Mouse (Mus musculus) right cerebral cortex, postnatal 25 days (tissue): ENCODE measurements at regions not wholly inside any gene's neighbourhood (a gene's known extent, or its start where the extent isn't known, plus 50 kb on each side); places are given as distances from the start of the nearest gene placed in this dataset.

Source experiments
- DNase-seq: peaks from one replicate; pipeline ENCODE4 v3.0.0; 2022

DNA sequence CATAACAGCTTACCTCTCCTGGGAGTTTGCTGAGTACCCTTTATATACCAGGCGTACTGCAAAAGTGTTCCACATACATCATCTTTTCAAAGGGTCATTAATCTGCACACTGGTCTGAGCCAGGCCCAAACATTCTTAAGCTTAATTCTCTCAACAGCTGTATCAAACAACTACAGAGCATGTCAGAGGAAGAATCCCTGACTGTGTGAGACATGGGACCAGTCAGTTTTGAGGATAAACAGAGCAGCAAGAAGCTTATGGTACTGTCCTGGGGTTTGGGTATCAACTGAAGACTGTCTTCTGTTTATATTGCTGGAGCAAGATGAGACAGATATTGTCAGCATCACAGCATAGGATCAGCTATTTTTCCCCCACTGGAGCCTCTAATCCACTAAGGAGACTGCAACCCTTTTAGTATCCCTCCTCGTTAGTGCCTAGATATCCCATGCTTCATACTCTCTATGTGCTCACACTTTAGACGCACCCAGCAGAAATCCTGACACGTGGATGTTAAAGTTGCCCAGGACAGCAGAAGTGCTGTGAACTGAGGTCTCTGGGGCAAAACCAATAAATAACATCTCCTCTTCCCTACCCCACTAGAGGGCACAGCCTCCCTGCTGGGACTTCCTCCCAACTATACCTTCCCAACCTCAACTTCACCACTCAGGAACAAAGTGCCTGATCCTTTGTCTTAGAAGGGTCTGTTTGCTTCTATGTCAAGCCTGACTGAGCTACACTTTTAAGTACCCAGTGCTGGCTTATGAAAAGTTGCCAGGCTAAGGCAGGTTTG lies 271.6 kb downstream of the Gm826 start:
- DNase-seq, result no peak

GRCm38 (mm10) chr2:160060091-160060490 lies 273.9 kb downstream of the Gm826 start:
- DNase-seq, result no peak

DNA sequence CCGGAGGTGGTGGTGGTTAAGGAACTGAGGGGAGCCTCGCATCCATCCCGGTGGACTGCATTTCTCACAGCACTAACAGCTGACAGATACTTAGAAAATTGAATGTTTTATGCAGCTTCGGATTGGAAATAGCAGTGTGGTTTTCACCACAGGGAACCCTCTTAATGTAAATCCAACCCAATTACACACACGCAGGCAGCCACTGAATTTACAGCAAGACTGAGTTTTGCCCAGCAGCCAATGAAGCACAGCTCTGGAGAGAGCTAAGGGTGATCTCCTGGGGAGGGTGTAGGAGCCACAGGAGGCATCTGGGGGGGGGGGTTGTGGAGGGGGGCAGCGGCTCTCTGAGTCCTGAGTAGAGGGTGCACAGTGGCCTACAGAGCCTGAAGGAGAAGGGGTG lies 276.8 kb downstream of the Gm826 start:
- DNase-seq, result no peak

DNA sequence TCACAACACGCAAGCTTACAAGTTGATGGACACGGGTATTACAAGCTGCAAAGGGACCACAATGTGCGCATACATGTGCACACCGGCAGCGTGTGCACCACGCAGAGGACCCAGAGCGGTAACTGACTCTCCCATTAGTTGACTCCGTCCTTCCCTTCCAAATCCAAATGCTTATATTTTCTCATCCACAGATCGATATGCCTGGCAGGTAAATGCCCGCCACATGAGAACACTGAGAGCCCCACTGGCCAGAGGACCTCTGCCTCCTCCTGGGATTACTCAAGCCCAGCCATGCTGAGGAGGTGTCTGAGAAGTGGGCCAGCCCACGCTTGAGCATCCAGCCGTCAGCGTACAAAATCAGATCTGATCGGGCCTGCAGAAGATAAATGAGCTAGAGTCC lies 279.6 kb downstream of the Gm826 start:
- DNase-seq, result no peak

DNA sequence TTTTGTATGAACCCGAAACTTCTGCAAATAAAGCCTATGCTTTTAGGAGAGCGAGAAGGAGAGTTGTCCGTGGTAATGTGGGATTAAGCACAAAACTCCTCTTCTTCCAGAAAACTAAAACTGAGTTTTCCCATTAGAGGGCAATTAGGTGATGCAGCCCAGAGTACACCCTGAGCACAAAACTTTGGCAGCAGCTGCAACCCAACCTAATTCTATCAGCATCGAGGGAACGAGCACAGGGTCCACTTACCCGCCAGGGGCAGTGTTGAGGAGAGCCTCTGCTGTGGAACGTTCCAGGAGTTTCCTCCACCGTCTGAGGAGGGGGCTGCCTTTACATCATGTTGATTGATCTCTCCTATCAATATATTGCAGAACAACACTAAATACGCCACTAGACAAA lies 285.7 kb downstream of the Gm826 start:
- no peak for DNase-seq

DNA sequence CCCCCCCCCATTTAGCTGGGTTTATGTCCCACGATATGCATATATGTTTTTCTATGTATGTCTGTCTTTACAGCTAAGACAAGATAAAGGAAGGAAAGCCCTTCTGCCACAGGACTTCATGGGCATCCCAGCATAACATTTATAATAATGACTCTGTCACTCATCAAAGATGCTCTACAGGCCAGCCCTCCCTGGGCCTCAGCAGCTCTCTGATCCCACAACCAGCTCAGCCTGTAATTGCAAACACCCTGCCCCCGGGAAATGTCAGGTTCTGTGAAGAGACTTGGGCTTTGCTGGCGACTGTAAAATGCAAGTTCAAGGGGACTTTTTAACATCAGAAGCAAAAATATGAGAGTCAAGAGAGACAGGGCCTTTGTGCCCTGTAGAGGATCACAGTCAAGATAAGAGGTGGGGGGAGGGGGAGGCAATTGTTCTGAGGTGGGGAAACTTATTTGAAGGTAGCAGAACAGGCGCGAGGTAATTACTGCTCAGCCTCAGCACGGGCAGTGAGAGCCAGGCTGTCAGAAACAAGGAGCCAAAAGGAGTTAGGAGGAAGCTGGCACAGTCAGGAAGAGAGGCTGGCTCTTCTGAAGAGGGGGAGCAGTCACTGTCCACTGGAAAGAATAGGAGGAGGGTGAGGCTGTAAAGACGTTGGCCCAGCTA lies 286.9 kb downstream of the Gm826 start:
- no peak for DNase-seq

DNA sequence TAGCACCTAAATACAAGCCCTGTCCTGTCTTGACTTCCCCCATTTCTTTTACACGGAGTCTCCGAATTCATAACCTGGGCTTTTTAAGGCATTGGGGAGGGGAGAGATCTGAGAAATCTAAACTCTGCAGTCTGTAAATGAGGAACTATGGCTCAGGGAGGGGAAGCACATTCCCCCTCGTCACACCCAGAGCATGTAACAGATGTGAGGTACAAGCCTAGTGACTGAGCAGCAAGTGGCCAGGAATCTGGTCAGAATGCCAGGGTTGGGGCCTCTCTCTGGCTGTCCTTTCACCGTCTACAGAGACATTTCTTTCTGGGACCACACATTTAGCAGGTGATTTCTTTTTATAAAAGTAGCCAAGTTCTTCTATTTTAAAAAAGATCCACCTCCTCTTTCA lies 289.4 kb downstream of the Gm826 start:
- DNase-seq, result no peak

GRCm38 (mm10) chr2:160044184-160044583 lies 289.8 kb downstream of the Gm826 start:
- no peak for DNase-seq

- DNase-seq, result no peak
Observed at GRCm38 (mm10) chr2:160029432-160029831, 304.5 kb downstream of the Gm826 start.

DNA sequence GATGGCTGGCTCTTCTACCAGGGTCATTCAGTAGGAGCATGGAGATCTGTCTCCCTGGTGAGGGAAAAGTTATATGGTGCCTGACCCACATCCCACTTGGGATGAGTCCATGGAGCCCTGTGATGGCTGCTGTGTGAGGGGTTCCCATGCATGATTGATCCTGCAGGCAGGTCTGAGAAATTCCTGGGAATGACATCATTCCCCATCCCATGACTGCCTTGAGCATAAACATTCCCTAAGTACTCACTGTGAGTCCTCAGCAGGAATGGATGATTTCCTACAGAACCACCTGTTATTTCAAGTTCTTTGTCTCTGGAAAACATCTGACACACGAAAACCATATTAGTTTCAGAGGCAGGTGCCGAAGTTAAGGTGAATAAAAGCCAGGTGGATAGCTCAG lies 305.5 kb downstream of the Gm826 start:
- no peak for DNase-seq

DNA sequence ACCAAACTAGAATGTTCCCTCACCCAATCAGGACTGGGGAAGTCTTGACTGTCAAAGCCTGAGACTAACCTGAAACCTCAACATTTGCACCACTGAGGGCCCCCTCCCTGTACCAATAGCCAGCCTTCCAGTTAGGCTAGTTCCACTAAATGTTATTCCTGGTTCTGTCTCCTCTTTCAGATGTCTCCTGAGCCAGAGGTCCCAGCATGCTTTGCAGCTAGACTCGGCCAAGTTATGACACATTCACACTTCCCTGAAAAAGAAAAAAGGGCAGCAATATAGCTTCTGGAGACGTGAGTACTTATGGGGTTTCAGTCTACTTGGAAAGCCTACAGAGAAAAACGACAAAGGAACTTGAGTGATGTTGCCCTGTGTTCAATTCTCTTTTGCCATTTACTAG lies 308.1 kb downstream of the Gm826 start:
- DNase-seq, result no peak

GRCm38 (mm10) chr2:160021541-160021940 lies 312.4 kb downstream of the Gm826 start:
- no peak for DNase-seq

GRCm38 (mm10) chr2:160020876-160021275 lies 313.1 kb downstream of the Gm826 start:
- no peak for DNase-seq

GRCm38 (mm10) chr2:160017020-160017812 lies 316.7 kb downstream of the Gm826 start:
- DNase-seq, result no peak

- DNase-seq, result no peak
Observed at GRCm38 (mm10) chr2:160011421-160011820, 322.5 kb downstream of the Gm826 start.

- DNase-seq, result no peak
Observed at GRCm38 (mm10) chr2:160002695-160003094, 331.3 kb downstream of the Gm826 start.

- DNase-seq, result no peak
Observed at GRCm38 (mm10) chr2:160000449-160000848, 333.5 kb downstream of the Gm826 start.

DNA sequence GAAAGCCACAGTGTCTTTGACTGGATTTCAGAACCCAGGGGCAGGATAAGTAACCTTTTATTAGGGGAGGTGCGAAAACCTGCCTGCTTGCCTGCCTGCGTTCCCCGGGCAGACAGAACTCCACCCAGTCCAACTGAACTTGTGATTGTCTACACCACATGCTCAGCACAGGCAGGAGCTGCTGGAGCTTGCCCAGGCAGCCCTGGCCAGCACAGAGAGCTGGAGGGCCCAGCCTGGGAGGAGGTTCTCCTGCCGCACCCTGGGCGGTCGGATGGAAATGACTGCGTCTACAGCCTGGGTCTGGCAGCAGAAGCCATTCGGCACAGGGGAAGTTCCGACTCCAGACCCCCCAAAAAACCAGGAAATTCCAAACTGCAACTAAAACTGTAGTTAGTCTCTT lies 336.6 kb downstream of the Gm826 start:
- no peak for DNase-seq

GRCm38 (mm10) chr2:159994490-159994889 lies 339.5 kb downstream of the Gm826 start:
- DNase-seq, result no peak

GRCm38 (mm10) chr2:159986719-159987118 lies 347.2 kb downstream of the Gm826 start:
- no peak for DNase-seq

DNA sequence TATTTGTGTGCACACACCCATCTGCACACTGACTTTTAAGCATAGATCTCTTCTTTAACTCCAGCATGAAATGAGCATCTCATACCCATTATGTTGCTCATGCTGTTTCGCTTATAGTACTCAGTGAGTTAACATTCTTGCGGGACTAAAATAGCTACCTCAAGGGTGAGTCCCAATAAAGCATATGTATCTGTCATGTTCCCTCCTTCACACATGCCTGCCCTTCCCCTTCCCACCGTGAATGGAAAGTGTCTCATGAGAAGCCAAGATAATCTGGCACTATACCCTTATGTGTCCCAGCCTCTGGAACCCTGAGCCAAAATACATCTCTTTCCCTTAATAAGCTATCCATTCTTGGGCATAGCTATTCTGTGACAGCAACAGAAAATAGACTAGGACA lies 352.3 kb downstream of the Gm826 start:
- no peak for DNase-seq

GRCm38 (mm10) chr2:159950369-159950768 lies 383.6 kb downstream of the Gm826 start:
- no peak for DNase-seq

DNA sequence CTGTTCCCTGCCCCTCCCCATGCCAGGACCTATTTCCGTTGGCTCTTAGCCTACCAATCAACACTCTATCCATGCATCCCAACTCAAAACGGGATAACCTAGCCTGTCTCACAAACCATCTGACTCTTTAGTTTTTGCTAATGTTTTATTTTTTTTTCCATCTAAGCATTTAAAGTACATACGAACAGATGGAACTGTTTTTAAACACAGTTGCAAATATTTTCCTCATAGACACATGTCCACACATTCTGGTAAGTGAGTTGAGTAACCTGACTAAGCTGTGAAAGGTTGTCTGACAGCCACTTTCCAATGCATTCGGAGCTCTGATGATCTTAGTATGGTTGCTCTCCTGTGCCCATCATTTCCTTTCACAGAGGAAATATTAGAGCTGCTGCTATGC lies 384.9 kb downstream of the Gm826 start:
- DNase-seq, result no peak

DNA sequence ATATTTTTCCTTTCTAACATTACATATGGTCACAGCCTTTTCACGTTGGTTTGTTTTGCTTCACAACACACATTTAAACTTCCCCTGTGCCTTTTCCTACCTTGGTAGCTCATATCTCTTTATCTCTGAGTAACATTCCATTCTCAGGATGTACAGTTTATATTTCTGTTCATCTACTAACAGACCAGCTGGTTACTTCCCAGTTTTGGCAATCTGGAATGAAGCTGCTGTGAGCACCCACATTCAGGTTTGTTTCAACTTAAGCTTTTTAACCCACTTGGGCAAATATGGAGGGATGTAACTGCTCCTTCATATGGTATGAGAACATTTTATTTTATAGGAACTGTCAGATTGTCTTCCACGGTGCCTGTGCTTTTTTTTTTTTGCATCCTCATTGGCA lies 403.2 kb downstream of the Gm826 start:
- no peak for DNase-seq
